Mouse (Mus musculus) thymus, postnatal 25 days (tissue): ENCODE measurements around the gene Gm21800.
"Not testable (repeated sequence)": the region's sequence is repeated elsewhere in the genome, so short reads cannot be mapped to it uniquely, and the experiment has no call there.

Source experiments
- DNase-seq: peaks from one replicate; pipeline ENCODE4 v3.0.0; 2022

The Gm21800 gene

GRCm38 (mm10) chrY:41406198-41406597 lies at the start of gene Gm21800:
Gene Gm21800 (plus strand): TSS chrY:41406498.
- DNase-seq, result not testable (repeated sequence)
